Mouse (Mus musculus) cerebellum, adult 18-20 months (tissue): ENCODE results near the gene Adamts18.

Experiments
- DNase-seq, 2 experiments: peaks; one replicate each; pipeline ENCODE4 v3.0.0; 2021

The Adamts18 gene

GRCm38 (mm10) chr8:113656154-113656553, 192.4 kb downstream of the Adamts18 start:
- no peak for DNase-seq

- no peak for DNase-seq
These were observed 195.4 kb downstream of the Adamts18 start for GRCm38 (mm10) chr8:113653151-113653550.

- DNase-seq, result no peak
These were observed 196.1 kb downstream of the Adamts18 start for GRCm38 (mm10) chr8:113652450-113652849.
